Mouse (Mus musculus) frontal cortex, postnatal 14 days (tissue): ENCODE measurements around the gene Mzt1.

Source experiments
- DNase-seq, 2 experiments: peaks; one replicate each; pipeline ENCODE4 v3.0.0; 2022; ENCODE audit warnings: low spot score in 2 of 2

Mzt1 gene

DNA sequence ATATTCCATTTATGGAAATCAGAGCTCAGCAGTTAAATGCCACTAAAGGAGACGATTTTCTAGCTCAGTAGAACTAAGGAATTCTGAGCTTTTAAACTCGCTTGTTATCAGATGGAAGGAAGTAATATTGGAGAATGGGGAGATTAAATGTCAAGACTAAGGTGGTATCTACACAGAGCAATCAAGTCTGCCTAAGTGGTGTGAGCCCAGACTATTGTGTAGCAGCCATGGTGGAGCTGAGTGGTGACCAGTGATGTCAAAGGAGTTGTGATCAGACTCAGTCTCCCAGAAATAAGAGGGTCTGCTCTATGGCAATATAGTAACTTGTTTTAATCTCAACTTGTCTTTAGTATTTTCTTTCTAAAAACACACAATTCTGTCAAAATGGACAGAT lies 35.0 kb downstream of the Mzt1 start:
- DNase-seq: no peak

GRCm38 (mm10) chr14:99010224-99010919 lies 35.6 kb downstream of the Mzt1 start:
- DNase-seq: no peak

DNA sequence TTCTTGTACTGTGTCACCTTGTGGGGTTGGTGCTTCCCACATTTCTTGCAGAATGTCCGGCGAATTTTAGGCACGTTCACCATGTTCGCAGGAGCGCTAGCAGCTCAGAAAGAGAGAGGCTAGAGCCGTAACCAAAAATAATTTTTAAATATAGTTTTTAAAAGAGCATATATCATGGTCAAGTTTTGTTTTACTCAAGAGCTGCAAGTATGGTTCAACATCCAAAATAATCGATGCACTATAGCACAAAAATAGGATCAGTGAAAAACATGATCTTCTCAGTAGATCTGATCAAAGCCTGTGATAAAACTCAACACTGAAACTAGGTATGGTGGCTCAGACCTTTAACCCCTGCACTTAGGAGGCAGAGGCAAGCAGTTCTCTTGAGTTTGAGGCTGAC lies 51.7 kb downstream of the Mzt1 start, which contains the start of gene Rpl36a-ps1:
Gene Rpl36a-ps1 (minus strand): TSS at position 101 of the 400 bp plus-strand sequence.
- DNase-seq: no peak

DNA sequence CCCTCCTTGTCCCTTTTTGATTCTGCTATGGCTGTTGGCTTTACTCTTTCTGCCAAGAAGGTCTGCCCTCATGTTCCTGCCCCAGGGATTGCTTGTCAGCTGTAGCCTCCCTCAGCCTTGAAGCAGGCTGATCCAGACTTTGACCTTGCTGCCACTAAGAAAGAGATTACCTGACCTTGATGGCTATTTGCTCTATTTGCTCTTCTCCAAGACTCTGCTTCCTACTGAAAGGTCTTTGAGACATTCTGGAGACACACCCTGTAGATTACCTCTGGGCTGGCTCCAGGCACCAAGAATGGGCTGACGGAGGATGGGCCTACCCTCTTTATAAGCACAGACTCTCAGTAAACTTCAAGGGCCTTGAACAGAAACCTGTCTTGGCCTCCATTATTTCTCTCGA lies 53.5 kb downstream of the Mzt1 start:
- no peak for DNase-seq

GRCm38 (mm10) chr14:98990636-98991035 lies 55.3 kb downstream of the Mzt1 start:
- no peak for DNase-seq

- DNase-seq: no peak
These were observed 56.1 kb downstream of the Mzt1 start for GRCm38 (mm10) chr14:98989818-98990217.
